Mouse (Mus musculus): ENCODE results near the gene Agt. TPM values are rescaled to one million over a fixed set of nuclear protein-coding genes. Genes with fewer than 3 reads are reported as not detected.

Agt gene
- polyA plus RNA-seq, 1 experiment from 2014 or later, result not detected

Other genes with a start within 250 kb of the Agt start
- 8.6 and 10.2 TPM in 2 replicates for gene Pgbd5, start 130.0 kb downstream of the Agt start, polyA plus RNA-seq (2014; fragmentation: Nextera tagmentation; extraction: Ambion mirVana)
- 37.0 and 41.2 TPM in 2 replicates for gene Cog2, start 48.9 kb downstream of the Agt start, polyA plus RNA-seq (2014; fragmentation: Nextera tagmentation; extraction: Ambion mirVana)
- 0.19 TPM in 1 of 2 replicates, not detected in the other for gene Capn9, start 6.4 kb upstream of the Agt start, polyA plus RNA-seq (2014; fragmentation: Nextera tagmentation; extraction: Ambion mirVana)
- 30.6 and 32.4 TPM in 2 replicates for gene 2310022B05Rik, start 93.7 kb upstream of the Agt start, polyA plus RNA-seq (2014; fragmentation: Nextera tagmentation; extraction: Ambion mirVana)
- 48.7 and 58.3 TPM in 2 replicates for gene Ttc13, start 152.3 kb upstream of the Agt start, polyA plus RNA-seq (2014; fragmentation: Nextera tagmentation; extraction: Ambion mirVana)
- 26.6 and 27.9 TPM in 2 replicates for gene Arv1, start 152.4 kb upstream of the Agt start, polyA plus RNA-seq (2014; fragmentation: Nextera tagmentation; extraction: Ambion mirVana)
- 0.27 and 0.38 TPM in 2 replicates for gene Fam89a, start 182.1 kb upstream of the Agt start, polyA plus RNA-seq (2014; fragmentation: Nextera tagmentation; extraction: Ambion mirVana)
- 16.5 and 22.0 TPM in 2 replicates for gene Trim67, start 223.4 kb upstream of the Agt start, polyA plus RNA-seq (2014; fragmentation: Nextera tagmentation; extraction: Ambion mirVana)

All from forebrain, embryonic 14.5 days (tissue).